Mouse (Mus musculus) lung, postnatal 0 days (tissue): ENCODE results near the gene Gm826.

ENCODE experiments used
- CTCF ChIP-seq: IDR thresholded peaks from 2 replicates; pipeline ENCODE4 v1.5.1; 2016; ENCODE audit warnings: antibody characterized with exemption, mild to moderate bottlenecking
- EP300 ChIP-seq: IDR thresholded peaks from 2 replicates; pipeline ENCODE4 v1.6.1; 2016; ENCODE audit warnings: antibody characterized with exemption, mild to moderate bottlenecking, control low read depth

GRCm38 (mm10) chr2:160364666-160365065, 30.7 kb upstream of the Gm826 start:
- no peak for TF ChIP-seq CTCF
- no peak for TF ChIP-seq EP300
